Mouse (Mus musculus): ENCODE measurements around the gene Cdc42se2. TPM values are rescaled to one million over a fixed set of nuclear protein-coding genes. Genes with fewer than 3 reads are reported as not detected.

Gene Cdc42se2
- polyA plus RNA-seq, 1 experiment from 2014 or later: 53.2 TPM

- Histone ChIP-seq H3K27ac (no peak overlapping the region), H3K4me2 (no peak overlapping the region), H3K9me3 (replicated peaks) (no peaks in the 10 kb centered on the region), H3K4me3 (no peak overlapping the region), H3K27me3 (no peaks in the 10 kb centered on the region), H3K9ac (no peak overlapping the region), H3K36me3 (peaks cover 44% of the 10 kb centered on the region), H3K4me1 (replicated peaks) (no peaks in the 10 kb centered on the region)
- WGBS: 91% methylated on average over 2 of the region's 2 CpGs
- no peak for ATAC-seq (replicated peaks; ENCODE audit: insufficient number of reproducible peaks, insufficient read depth, low FRiP score, low read depth)
Measured at GRCm38 (mm10) chr11:54679141-54679540, 108.3 kb downstream of the Cdc42se2 start.

- no peaks in the 10 kb centered on the region for H3K4me1 ChIP-seq (replicated peaks)
- H3K9ac ChIP-seq: no peak overlapping the region
Measured at GRCm38 (mm10) chr11:54675792-54676489, 111.5 kb downstream of the Cdc42se2 start.

GRCm38 (mm10) chr11:54673575-54674298, 113.7 kb downstream of the Cdc42se2 start:
- Histone ChIP-seq H3K36me3 (peaks cover 22% of the 10 kb centered on the region), H3K4me2 (no peak overlapping the region), H3K4me1 (replicated peaks) (no peaks in the 10 kb centered on the region), H3K27ac (no peak overlapping the region), H3K27me3 (no peaks in the 10 kb centered on the region), H3K9ac (no peak overlapping the region), H3K4me3 (no peak overlapping the region), H3K9me3 (replicated peaks) (no peaks in the 10 kb centered on the region)
- no peak for ATAC-seq (replicated peaks; ENCODE audit: insufficient number of reproducible peaks, insufficient read depth, low FRiP score, low read depth)
- WGBS: 85% methylated on average over 8 of the region's 8 CpGs

More at GRCm38 (mm10) chr11:54675792-54676489, 111.5 kb downstream of the Cdc42se2 start:
- H3K27me3 ChIP-seq: no peaks in the 10 kb centered on the region
- no peaks in the 10 kb centered on the region for H3K9me3 ChIP-seq (replicated peaks)
- H3K4me3 ChIP-seq: no peak overlapping the region
- no peak overlapping the region for H3K4me2 ChIP-seq
- no peak overlapping the region for H3K27ac ChIP-seq
- 98% methylated on average over 2 of the region's 2 CpGs for WGBS
- ATAC-seq (replicated peaks; ENCODE audit: insufficient number of reproducible peaks, insufficient read depth, low FRiP score, low read depth): no peak
- peaks cover 38% of the 10 kb centered on the region for H3K36me3 ChIP-seq

Other genes with a start within 250 kb of the Cdc42se2 start
- 17.5 and 24.7 TPM in 2 replicates for gene Lyrm7, start 73.2 kb upstream of the Cdc42se2 start, polyA plus RNA-seq (2015; fragmentation: Nextera tagmentation; extraction: Ambion mirVana)
- 497 and 753 TPM in 2 replicates for gene Hint1, start 78.7 kb upstream of the Cdc42se2 start, polyA plus RNA-seq (2015; fragmentation: Nextera tagmentation; extraction: Ambion mirVana)
- gene Gpx3, start 114.8 kb upstream of the Cdc42se2 start, polyA plus RNA-seq (2015; fragmentation: Nextera tagmentation; extraction: Ambion mirVana): 751 and 850 TPM in 2 replicates
- gene Tnip1, start 175.2 kb upstream of the Cdc42se2 start, polyA plus RNA-seq (2015; fragmentation: Nextera tagmentation; extraction: Ambion mirVana): 20.3 and 24.3 TPM in 2 replicates
- gene Anxa6, start 245.8 kb upstream of the Cdc42se2 start, polyA plus RNA-seq (2015; fragmentation: Nextera tagmentation; extraction: Ambion mirVana): 315 and 367 TPM in 2 replicates